Mouse (Mus musculus): Measurements from ENCODE around the gene Ercc6. TPM values are rescaled to one million over a fixed set of nuclear protein-coding genes. Genes with fewer than 3 reads are reported as not detected.

Gene Ercc6
- total RNA-seq, 2 experiments from 2014 or later = 20.8 to 24.9 TPM

DNA sequence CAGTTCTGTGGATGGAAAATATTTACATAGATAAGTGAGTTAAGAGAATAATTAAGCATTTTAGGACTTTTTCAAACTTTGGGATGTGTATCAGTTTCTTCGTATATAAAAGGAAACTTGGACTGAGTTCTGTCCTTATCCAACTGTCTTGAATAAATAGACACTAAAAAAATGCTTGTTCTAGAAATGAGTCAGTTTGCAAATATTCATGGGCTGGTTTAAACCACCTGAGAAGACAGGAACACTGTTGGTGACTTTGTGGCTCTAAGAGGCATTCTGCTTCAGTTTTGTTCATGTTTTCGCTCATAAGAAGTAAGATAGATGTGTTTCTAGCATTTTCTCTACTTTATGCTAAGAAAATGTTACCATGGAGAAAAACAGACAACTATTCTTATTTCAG lies 5.2 kb downstream of the Ercc6 start:
- no peak for DNase-seq (ENCODE audit: low spot score in 2 of 2)

DNA sequence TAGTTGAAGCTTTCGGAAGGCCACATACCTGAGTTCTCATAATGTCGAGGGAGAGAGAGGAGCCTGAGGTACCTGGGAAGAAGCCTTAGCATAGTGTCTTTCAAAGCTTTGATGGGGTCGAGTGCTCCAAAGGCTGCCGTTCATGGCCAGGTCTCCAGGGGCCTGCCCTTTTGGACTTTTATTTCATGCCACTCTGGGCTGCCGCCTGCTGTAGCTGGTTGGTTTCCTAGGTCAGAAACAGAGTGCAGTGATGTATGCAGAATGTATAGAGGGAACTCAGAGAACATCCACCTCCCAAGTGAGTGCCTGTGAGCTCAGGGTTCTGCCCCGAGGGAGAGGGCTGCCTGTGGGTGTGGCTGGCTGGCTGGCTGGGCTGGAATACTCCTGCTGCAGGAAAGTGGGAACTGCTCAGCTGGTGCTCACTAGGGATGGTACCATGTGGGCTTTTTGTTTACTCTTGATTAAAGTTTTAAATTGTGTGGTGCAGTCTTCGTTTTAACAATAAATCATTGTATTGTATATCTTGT lies 7.1 kb downstream of the Ercc6 start:
- no peak for DNase-seq (ENCODE audit: low spot score in 2 of 2)

DNA sequence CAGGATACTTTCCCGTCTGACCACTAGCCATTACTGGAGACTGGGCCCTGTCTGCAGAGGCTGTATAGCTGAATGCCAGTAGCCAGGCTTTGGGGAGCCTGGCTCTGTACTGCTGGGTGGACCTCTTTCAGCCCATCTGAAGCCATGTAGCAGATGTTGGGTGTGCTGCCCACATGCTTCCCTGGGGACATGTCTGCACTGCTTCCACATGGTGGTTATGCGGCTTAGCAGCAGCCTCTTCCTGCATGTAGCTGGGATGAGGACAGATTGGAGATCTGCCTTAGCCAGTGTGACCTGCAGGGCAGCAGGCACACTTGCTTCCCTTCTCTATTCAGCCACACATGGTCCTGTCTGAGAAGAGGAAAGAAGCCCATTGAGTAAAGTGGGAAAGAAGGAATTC lies 9.0 kb downstream of the Ercc6 start:
- no peak for DNase-seq (ENCODE audit: low spot score in 2 of 2)

DNA sequence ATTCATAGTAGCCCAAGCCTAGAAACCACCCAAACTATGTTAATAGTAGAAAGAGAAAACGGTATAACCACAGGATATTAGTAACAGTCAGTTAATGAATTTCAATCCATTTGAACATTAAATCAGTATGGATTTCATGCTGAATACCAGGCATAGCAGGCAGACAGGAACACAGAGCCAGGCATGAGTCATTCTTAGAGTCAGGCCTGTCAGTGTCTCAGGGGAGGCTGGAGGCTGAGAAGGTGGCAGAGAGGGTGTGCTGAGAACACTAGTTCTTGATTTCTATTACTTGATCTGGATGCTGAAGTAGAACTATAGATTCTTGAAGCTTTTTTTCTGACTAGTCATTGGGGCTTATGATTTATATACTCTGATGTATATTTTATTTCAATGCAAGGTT lies 10.8 kb downstream of the Ercc6 start:
- DNase-seq (ENCODE audit: low spot score in 2 of 2) = no peak

DNA sequence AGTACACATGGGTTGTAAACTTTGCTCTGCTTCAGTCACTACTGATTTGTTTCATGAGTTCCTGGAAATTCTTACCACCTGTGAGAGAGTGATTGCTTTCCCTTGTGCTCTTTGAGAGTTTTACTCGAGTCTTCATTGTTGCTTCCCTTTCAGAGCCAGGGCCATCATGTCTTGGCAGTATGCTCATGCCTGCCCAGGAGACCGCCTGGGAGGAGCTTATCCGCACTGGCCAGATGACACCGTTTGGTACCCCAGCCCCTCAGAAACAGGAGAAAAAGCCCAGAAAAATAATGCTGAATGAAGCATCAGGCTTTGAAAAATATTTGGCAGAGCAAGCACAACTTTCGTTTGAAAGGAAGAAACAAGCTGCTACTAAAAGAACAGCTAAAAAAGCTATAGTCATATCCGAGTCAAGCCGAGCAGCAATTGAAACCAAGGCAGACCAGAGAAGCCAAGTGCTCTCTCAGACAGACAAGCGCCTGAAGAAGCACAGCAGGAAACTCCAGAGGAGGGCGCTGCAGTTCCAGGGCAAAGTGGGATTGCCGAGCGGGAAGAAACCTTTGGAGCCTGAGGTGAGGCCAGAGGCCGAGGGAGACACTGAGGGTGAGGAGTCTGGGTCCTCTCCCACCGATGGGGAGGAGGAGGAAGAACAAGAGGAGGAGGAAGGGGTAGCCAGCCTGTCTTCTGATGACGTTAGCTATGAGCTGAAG lies 12.8 kb downstream of the Ercc6 start:
- DNase-seq (ENCODE audit: low spot score in 2 of 2) = peak in 1 of 2 experiments; percentile 34

DNA sequence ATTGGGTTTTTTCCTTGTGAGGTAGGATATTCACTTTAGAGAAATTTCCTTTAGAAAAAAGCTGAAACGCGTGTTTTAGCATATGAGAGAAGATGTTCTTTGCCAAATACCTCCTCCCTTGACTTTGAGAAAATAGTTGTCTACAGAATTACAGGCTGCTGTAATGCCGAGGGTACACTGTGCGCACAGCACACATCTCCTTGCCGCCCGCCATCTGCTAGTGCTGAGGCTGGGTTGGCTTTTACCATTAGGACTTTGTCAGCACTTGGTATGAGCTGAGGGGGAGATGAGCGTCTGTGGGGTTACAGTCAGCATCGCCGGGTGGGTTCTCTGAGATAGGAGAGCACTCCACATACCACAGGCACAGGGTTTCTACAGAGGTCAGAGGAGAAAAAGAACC lies 13.9 kb downstream of the Ercc6 start:
- peak in 1 of 2 experiments; percentile 74 for DNase-seq (ENCODE audit: low spot score in 2 of 2)

DNA sequence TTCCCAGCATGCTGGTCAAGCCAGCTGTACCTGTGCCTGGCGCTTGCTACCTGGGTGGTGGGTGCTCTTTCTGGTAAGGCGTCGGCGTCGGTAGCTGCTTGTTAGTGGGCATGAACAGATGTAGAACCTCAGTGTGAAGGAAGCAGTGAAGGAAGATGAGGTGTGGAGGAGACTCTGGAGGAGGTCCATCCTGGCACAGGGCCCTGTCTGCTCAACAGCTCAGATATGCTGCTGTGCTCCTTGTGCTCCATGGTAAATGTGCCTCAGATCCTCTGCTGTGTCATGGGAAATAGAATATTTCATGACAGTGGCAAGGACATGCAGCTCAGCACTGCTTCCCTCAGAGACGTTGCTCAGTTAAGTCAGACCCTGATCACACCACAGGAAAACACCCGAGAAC lies 15.7 kb downstream of the Ercc6 start:
- DNase-seq (ENCODE audit: low spot score in 2 of 2) = no peak

DNA sequence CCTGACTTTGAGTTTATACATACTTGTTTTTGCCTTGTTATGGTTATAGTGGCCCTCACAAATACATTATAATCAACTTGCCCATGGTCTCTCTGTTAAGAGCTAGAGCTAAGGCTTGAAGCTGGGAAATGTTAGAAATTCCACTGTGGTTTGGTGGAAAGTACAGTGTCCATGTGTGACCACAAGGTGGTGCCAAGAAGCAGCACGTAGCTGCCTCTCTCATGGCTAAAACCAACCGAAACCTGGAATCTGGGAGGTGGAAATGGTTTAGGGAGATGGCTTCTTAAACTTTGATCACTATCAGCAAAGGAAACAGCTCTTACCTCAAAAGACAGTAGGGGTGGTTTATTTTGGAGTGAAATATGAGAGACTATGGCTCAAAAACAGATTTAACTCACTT lies 17.6 kb downstream of the Ercc6 start:
- peak in 1 of 2 experiments; percentile 76 for DNase-seq (ENCODE audit: low spot score in 2 of 2)

DNA sequence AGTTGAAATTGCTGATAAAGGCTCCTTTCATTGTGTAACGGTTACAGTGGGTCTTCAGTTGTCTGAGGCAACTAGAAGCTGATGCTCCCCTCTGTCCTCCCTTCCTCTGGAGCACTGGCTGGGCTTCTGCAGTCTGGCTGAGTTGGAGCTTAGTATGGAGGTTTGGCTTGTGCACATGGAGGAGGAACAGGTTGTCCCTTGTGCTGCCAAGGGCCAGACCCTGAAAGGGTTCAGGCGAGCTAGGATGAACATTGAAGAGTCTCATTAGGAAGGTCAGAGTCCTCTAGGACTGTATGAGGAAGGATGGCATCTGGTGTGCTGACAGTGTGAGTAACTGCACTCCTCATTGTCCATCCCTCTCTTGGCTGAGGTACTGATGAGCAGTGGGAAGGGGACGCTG lies 18.1 kb downstream of the Ercc6 start:
- DNase-seq (ENCODE audit: low spot score in 2 of 2) = no peak

DNA sequence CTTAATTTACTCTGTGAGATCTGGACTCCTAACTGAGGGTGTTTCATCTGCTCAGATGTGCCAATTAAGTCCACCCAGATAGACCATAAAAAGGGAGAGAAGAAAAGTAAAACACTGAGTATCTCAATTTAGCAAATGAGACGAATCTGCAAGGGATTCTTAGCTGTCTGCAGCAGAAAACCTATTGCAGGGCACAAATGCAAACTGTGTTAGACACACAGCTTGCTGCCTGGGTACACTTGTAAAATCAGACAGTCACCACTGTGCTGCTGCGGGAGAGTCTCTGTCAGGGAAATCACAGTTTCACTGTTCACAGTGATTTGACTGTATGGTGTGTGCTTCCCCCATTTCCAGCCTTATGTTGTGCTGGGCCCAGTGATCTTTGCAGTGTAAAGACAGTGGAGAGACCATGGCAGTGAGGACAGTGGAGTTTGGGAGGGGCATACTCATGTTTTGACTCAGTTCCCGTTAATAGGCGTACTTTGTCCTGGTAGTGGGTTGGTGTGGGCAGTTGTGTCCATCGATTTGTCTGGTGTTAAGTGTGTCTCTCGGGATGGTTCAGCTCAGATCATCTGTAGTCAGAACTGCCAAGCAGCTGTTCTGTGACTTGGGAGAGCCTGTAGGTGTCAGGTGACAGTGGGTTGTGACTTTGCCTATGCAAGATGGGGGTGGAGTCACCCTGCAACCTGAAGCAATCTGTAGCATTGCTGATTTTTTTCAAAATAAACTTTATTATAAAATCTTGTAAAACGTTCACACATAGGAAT lies 19.2 kb downstream of the Ercc6 start:
- no peak for DNase-seq (ENCODE audit: low spot score in 2 of 2)

DNA sequence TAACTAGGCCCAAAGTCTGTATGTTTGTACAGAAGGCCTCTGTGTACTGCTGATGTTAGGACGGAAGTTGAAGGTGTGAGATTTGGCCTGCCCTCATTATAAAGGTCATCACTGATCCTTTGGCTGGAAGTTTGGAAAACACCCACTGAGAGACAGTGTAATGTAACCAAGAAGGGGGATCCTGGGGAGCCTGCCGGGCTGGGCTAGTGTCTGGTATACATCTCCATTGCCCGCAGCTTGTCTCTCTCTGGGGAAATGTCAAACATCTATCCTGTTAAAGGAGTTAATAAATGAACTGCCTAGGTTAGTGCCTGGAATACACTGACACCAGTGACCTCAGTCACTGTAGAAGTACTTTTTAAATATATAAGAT lies 19.8 kb downstream of the Ercc6 start:
- DNase-seq (ENCODE audit: low spot score in 2 of 2) = no peak

DNA sequence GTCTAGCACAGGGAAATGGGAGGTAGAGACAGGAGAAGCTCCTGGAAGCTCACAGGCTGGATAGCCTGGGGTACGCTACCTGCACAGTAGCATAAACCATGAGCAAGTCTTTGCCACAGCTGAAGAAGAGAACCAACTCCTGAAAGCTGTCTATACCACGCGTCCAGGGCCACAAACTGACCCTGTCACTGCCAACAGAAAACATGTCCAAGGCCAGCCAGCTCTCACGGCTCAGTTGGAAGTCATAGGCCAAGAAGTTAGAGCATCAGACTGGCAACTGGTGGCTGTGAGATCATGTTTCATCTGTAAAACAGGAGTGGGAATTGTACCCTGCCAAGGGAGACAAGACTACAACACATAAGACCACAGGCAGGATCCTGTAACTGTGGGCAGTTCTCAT lies 20.3 kb downstream of the Ercc6 start:
- DNase-seq (ENCODE audit: low spot score in 2 of 2) = no peak

DNA sequence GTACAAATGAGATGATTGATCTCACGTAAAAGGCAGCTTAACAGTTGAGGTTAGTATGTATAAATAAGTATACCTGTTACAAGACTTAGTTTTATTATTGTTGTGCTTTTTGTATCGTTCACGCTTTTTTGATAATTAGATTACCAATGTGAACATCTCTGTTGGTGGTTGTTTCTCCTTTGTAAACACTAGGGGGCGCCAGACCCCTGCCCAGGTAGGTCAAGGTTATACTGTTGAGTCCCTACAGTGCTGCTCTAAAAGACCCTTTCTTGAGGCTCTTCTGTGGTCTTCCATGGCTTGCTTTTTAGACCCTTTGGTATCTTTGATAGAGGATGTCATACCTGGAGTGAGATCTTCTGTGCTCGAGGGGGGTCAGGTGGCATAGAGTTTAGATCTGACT lies 20.8 kb downstream of the Ercc6 start:
- DNase-seq (ENCODE audit: low spot score in 2 of 2) = no peak

DNA sequence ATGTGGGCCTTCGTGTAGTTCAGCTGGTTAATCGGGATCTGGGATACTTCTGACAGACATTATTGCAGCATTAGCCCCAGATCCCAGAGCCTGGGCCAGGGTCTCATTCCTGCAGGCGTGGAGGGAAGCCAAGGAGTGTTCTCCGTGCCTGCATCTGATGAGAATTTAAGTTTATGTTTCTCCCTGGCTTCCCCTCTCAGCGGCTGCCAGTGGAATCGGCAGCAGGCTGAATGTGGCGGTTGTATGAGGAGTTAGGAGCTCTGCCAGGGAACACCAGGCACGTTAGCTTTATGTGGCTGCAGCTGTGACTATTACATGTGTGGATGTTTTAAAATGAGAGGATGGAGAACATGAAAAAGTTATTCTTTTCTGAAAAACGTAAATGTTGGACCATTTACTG lies 23.4 kb downstream of the Ercc6 start:
- peak in 1 of 2 experiments; percentile 47 for DNase-seq (ENCODE audit: low spot score in 2 of 2)

DNA sequence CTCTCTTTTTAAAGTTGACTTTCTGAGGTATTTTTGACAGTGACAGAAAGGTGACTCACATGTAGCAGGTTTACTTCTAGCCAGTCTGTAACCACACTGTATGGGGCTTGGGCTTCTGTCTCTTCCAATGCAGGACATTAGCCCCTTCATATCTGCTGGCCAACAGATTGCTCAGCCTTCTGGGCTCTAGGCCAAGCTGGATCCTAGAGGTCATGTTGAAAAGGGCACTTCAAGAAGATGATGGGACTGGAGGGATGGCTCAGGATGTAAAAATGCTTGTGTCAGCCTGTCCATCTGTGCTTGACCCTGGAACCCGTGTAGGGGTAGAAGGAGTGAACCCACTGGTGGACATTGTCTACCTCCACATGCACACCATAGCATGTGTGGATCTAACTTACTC lies 24.8 kb downstream of the Ercc6 start:
- no peak for DNase-seq (ENCODE audit: low spot score in 2 of 2)

DNA sequence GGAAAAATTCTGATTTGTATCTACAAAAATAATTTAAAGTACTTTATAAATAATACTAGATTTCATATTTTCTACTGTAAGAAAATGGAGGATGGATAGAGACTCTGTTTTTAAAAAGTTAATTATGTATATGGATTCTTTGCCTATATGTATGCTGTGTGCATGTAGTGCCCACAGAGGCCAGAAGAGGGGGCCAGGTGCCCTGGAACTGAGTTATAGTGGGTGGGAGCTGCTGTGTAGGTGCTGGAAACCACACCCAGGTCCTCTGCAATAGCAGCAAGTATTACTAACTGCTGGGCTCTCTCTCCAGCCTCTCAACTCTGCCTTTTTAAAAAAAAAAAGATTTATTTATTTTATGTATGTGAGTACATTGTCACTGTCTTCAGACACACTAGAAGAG lies 29.8 kb downstream of the Ercc6 start:
- DNase-seq (ENCODE audit: low spot score in 2 of 2) = no peak

DNA sequence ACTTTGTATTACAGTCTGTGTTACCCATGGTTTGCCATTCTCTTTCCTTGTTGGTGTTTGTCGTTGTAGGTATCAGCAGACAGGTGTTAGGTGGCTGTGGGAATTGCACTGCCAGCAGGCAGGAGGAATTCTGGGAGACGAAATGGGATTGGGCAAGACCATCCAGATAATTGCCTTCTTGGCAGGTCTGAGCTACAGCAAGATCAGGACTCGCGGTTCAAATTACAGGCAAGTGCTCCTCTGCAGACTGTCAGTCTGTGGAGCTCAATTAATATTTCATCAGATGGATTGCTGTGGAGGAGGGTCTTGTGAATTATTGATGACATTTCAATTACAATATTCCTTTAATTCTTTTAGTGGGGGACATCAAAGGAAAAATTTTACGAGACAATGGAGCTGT lies 33.4 kb downstream of the Ercc6 start:
- DNase-seq (ENCODE audit: low spot score in 2 of 2) = no peak

DNA sequence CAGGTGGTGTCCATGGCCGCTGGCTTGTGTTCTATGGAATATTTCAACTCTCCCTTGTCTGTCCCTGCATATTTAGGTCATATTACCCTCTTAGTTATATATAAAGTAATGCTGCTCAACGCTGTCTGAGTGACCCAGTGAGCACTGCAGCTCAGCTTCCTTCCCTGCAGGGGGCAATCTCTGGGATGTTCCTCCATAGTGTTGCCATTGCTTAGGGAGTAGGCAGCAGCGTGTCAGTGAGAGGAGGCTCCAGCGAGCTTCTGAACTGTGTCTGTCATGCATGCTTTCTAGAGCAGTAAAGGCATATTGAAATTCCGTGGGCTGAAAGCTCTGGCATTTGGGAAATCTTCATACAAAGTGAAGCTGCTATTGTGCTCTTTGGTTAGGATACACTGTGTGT lies 38.5 kb downstream of the Ercc6 start:
- DNase-seq (ENCODE audit: low spot score in 2 of 2) = no peak

DNA sequence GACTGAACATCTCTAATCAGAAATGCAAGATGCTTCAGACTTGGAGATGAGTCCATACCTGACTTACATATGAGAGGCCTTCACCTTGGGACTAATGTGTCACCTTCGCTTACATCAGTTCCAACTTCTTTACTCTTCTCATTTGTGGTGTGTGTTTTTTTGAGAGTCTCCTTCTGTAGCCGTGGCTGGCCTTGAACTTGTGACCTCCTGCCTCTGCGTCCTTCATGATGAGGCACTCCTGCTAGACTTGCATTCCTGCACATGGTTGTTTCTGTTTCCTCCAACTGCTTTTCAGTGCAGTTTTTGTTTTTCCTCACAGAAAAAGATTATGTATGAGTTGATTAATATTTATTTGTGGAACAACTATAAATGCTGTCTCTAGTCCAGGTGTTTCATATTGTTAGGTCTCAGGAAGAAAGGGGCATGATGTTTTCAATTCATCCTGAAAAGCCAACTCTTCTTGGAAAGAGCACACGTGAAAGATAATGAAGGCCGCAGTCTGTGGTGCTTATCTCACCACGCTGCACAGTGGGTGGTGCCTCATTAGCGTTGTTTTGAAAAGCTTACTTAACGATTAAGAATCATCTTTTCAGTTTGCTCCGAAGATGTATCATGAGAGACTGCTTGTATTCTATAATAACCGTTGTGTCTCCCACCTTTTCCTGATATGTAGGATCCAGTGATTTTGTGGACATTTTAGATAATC lies 40.0 kb downstream of the Ercc6 start:
- no peak for DNase-seq (ENCODE audit: low spot score in 2 of 2)

DNA sequence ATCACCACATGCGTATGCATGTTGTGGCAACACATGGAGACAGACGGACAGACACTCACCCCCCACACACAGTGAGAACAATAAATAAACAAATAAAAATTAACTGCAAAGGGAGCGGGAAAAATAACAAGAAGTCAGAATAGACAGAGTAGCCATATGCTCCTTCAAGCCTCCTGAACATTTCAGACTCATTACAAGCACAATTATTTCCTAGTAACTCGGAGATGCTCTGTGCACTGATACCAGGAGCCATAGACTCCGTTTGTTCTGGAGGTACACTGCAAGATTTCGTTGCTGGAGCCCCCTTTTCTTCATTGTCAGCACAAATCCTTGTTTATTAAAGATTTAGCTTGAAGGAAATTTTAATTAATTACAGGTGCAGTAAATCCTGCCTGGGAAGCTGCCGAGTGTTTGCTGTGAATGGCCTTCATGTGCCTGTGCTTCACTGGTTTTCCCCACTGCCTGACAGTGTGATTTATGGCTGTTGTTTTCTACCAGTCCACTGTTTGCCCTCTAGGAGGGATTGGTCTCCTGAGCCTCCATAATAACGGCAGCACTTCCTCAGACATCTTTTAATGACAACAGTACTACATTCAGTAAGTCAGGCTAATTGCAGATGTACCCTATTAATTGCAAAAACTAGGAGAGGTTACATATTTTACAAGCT lies 41.7 kb downstream of the Ercc6 start:
- DNase-seq (ENCODE audit: low spot score in 2 of 2) = no peak

DNA sequence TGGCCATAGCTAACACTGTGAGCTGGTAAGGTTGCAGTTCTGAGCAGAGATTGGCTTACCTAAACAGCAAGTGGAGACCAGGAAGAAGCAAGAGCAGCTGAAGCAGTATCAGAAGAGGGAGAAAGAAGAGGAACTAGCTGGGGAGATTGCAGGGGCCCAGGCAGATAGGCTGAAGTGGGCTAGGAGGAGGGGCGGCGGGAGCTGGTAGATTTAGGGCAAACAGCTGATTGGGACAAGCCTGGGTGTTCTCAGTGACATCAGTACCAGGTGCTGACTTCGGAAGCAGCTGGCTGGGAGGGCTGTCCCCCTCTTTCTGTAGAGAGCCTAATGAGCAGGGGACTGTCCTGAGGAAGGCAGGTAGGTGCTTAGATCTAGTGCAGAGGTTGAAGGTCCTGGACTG lies 48.1 kb downstream of the Ercc6 start:
- no peak for DNase-seq (ENCODE audit: low spot score in 2 of 2)

DNA sequence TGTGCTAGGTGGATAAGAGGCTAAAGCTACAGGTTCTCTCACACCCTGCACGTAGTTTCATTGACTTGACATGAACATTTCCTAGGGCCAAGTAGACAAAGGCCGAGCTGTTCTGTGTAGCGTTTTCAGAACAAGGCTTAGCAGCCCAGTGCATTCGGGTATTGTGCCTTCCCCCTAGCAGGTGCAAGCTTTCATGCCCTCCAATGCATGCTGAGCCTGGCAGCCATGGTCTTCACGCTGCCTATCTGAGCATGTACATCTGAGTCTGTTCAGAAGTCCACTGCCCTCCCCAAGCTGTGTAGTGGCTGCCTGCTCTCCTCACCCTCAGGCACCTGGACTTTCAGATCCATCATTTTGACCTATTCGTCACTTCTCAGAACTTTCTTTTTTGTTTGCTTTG lies 50.3 kb downstream of the Ercc6 start:
- DNase-seq (ENCODE audit: low spot score in 2 of 2) = no peak

Measured in layer of hippocampus, adult 18-20 months (tissue).